Mouse (Mus musculus): ENCODE data around the gene Stat4.

The Stat4 gene

DNA sequence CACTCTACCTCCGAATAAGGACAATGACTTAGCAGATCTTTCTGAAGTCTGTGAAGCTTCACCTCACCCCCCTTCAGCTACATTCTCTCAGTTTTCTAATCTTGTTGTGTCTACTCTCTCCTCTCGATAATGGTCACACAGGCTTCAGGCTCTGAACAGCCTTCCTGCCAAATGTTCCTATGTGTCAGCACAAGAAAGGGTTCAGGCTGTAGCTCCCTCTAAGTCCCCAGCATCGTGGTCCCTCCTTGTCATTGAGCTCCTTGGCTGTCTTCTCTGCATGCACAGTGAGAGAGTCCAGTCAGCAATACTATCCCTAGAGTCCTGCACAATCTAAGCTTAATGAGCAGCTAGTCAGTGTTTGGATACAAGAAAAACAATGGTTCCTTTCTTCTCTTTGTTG is 124.3 kb downstream of the Stat4 start:
- no peak for DNase-seq (ENCODE audit: low spot score)

DNA sequence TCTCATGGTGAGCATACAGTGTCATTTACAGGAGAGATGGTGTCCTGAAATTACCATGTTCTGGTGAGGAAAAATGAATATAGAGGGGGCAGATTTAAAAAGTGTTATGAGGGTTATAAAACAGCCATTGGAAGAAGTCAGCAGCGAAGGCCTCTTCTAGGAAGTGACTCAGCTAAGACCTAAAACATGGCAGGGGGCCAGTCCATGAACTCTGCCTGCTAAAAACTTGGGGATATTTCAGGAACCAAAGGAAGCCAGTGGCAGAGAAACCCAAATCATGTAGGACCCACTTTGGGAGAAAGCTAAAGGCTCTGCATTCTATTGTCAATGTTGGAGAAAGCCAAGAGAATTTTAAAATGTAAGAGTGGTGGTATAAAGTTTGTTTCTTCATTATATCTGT is 125.4 kb downstream of the Stat4 start:
- no peak for DNase-seq (ENCODE audit: low spot score)

DNA sequence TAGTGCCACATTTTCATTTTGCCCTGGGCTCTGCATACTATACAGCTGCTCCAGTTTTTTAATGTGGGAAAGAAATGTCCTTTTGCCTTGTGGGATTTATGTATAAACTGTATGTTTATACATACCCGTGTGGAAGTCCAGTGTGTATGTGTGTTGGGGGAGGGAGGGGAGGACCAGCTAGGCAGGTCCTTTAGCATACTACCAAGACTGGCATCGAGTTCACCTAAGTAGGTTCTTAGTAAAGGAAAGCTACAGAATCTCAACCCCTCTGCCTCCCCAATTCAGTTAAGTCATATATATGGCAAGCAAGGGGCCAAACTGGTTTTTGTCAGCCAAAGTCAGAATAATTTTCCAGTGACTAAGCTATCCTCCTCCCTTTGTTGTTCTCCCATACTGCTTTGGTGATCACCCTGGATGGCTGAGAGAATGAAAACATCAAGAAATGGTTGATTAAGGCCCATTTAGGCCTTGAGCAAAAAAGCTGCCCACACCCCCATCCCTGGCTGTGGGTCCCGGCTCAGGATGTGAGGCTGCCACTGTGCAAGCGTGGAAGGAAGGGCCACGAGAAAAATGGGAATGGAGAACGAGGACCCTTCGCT is 126.2 kb downstream of the Stat4 start:
- no peak for DNase-seq (ENCODE audit: low spot score)

DNA sequence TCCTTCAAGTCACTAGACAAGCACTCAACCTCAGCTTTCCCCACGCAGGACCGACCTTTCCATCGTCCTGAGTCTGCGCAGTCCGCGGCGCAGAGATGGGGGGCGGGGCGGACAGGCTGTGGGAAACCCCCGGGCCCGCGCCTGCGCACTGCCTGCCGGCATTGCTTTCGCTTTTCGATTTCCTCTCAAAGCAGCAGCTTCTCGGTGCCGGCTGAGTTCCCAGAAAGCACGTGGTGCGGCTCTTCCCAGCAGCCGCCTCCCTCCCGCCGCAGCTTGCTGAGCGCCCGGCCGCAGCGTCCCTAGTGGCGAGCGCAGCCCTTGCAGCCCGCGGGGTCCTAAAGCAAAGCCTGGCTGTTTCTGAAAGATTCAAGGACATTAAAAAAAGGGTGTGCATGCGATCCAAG is 126.7 kb downstream of the Stat4 start:
- peak; percentile 96 for DNase-seq (ENCODE audit: low spot score)

DNA sequence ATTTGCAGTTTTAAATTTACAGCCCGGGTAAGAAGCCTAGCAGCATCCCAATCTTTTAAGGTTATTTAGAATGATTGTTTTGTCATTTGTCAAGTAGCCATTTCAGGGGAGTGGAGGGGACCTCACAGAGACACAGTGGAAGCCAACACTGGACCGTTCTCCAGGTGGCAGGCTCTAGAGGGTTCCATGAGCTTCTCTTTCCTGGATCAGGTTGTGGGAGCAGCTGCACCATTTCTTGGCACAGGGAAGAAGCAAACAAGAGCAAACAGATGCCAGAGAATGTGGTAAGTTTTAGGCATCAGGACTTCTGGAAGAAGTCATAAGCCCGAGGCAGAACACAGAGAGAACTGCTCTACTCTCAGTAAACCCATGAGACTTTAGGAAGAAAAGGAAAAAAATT is 129.5 kb downstream of the Stat4 start:
- no peak for DNase-seq (ENCODE audit: low spot score)

DNA sequence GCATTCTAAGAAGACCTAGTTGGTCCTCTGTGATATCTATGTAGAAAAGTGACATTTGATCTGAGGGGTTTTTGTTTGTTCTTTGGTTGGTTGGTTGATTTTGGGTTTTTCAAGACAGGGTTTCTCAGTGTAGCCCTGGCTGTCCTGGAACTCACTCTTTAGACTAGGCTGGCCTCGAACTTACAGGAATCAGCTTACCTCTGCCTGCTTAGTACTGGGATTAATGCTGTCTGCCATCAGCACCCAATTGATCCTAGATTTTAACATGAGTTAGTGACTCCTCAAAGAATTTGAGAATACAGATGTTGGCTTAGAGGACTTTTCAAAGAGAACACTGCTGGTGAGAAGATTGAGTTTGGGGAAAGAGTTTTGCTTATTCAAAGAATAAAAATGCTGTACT is 130.8 kb downstream of the Stat4 start:
- no peak for DNase-seq (ENCODE audit: low spot score)

DNA sequence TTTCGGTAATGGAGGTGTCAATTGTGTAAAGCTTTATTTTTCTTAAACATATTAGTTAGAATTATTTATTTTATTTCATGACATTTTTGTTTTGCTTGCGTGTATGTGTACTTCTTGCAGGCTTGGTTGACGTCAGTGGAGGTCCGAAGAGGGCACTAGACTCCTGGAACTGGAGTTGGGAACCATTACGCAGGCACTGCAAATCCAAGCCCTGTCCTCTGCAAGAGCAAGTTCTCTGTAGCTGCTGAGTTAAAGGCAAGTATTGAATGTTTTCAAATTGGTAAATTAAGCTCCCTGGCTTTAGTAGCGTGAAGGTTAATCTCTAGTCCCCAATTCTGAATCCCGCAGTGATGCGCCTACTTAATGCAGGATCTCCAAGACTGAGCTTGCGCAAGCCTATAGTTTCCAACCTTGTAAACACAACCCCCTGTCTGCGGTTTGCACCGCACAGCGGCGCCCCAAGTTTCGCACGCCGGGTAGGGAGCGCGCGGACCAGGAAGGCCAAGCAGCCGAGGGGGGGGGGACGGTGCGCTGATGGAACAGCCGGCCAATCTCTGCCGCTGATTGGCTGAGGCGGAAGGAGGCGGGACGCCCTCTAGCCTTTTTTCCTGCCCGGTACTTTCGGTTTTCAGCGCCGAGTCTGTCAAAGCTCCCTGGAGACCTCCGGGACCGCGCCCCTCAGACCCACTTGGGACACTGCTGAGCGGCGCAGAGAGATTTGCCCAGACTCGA is 132.1 kb downstream of the Stat4 start, which contains the start of gene Stat1:
TSS of gene Stat1 (plus strand) at position 581 of the 732 bp plus-strand sequence.
- DNase-seq (ENCODE audit: low spot score): peak; percentile 56

DNA sequence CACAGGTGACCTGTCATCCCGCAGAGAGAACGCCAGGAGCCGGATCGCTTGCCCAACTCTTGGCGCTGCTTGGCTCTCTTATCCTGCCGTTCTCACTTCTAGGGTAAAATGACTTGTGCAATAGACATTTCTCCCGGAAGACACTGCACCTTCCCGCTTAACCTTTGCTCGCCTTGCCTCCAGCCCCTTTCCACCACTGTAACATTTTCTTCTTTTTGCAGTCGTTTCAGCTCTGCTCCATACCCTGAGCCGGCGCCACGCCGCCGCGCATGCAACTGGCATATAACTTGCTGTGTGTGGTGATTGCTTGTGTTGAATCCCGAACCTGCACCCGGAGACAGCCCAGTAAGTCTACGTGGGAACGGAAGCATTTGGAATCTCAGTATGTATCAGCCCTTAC is 132.7 kb downstream of the Stat4 start:
- DNase-seq (ENCODE audit: low spot score): no peak

DNA sequence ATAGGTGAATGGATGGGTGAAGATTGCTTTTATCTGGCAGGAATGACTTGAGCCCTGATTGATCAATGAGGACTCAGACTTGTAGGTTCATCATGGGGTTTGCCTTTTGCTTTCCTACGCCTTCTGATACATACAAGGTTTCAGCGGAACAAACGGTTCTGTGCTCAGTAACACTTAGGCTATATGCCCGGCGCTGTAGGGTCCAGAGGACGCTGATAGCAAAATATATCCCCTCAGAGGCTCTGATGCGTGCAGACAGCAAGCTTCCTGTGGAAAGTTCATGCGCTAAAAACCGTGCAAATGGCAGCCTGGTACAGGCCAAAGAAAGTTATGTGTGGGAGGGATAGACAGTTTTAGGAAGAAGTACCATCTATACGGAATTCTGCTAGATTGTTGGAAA is 133.2 kb downstream of the Stat4 start:
- DNase-seq (ENCODE audit: low spot score): no peak

DNA sequence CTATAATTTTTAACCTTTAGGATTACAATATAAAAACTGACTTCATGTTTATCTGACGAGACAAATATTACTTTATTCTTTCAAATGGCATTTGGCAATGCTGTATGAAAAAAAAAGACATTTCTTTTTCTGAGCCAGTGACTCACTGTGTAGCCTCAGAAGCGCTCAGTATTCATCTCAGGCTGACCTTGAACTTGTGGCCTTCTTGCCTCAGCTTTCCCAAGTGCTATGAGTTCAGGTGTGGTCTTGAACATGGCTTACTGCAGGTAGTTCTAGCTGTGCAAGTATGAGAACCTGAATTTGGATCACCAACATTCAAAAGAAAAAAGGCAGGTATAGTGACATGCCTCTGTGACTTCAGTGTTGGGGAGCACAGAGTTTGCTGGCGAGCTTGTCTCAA is 134.1 kb downstream of the Stat4 start:
- no peak for DNase-seq (ENCODE audit: low spot score)

DNA sequence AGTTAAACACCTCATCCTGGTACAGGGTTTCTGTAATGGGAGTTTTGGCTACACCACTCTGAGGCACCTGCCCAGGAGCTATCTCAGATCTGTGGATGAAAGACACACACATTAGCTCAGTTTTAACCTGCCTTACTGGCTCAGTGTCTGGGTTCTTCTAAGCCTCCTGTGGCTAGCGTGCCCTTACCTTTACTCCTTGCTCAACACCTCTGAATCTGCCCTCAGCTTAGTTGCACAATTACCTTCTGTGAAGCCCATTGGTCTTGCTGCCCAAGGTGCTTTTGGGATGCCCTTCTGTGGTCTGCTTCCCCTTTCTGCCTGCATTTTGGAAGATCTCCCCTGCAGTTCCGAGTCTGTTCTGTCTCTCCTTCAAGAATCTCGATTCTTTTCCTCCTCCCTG is 137.9 kb downstream of the Stat4 start:
- no peak for DNase-seq (ENCODE audit: low spot score)

DNA sequence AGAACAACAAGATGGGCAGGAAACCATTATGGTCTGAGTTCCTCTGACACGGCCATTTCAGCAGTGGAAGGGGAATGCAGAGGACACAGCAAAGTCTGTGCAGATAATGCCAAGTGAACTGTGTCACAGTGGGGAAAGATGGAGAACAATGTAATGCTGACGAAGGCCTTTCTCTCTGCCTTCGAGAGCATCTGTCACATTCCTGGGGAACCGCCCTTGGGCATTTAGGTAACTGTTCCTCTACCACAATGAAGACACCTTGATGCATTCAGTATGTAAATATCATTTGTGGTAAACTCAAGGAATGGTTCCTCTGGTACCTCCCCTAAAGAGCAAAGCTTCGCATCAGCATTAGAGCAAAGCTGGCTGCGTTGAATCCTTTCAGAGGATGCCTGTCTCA is 140.4 kb downstream of the Stat4 start:
- no peak for DNase-seq (ENCODE audit: low spot score)

DNA sequence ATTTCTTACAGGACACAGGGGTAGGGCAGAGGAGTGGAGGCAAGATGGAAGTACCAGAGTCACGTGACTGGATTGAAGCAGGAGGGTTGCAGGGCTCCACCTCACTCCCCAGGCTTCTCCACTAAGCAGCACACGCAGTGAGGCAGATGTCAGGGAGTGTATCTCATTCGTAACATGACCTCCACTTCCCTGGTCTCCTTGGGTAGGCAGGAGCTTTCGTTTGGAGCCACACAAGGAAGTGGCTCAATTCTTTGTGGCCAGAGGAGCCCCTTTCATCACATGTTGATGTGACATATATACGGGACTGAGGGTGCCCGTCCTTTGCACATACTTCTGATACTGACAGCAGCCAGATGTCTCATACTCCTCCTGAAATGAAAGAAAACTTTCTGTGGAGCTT is 142.8 kb downstream of the Stat4 start:
- DNase-seq (ENCODE audit: low spot score): no peak

DNA sequence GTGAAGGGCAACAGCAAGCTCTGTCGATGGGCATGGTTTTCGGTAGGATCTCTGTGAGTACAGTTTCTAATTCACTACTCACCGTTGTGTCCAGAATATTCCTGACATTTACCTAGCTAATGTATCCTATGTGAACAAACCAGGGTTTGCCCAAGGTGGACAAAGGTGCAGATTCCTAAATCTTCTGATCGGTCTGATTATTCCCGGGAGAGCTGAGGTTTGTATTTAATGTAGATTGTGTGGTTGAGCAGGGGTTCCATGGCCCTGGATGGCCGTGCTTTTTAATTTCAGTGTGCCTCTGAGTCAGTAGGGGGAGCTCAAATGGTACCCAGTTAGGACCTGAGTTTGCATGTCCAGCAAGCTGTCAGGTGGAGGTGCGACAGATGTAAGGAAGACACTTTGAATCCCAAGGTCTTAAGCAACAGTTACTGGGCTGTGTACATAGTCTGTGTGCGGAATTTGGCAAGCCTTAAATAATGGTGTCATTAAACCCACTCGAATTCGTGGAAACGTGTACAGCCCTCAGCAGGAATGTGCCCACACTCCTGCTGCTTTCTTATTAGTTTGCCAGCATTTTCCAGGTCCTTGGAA is 144.9 kb downstream of the Stat4 start:
- DNase-seq (ENCODE audit: low spot score): no peak

DNA sequence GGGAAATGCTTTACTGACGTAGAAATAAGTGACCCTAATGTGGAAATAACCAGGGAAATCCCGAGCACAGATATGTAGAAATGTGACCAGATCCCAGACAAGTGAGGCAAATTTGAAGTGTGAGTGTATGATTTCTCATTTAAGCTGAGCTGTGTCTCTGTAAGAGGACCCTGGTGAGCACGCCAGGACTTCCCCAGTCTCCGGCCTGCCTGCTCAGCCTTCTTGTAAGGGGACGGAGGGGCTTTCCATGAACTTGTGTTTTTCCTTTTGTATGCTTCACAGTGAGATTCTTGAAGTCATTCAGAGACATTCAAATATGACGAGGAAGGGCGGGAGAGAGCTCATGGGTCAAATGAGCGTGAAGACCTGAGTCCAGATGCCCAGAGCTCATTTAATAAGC is 146.3 kb downstream of the Stat4 start:
- DNase-seq (ENCODE audit: low spot score): no peak

DNA sequence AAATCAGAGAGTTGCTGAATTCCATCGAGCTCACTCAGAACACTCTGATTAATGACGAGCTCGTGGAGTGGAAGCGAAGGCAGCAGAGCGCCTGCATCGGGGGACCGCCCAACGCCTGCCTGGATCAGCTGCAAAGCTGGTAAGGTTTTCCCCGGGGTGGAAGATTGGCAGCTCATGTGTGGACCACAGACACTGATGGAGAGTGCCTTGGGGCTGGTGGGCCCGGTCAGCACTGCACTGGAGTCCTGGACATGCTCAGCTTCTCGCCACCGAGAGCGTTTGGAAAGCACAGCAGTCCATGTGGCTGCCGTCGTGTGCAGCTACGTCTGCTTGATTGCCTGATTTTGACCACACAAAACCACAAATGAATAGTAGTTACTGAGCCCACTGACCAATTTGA is 150.3 kb downstream of the Stat4 start:
- DNase-seq (ENCODE audit: low spot score): no peak

DNA sequence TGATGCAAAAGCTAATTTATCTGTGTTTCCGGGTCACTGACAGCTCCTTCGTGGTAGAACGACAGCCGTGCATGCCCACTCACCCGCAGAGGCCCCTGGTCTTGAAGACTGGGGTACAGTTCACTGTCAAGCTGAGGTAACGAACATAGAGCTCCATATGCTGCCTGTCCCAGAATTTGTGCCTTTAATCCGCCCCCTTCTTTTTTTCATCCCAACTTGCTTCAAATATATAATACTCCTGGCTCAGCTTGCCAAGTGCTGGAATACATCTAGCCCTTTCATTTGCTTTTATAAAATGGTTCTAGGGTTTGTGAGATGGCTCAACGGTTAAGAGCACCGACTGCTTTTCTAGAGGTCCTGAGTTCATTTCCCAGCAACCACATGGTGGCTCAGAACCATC is 153.6 kb downstream of the Stat4 start:
- DNase-seq (ENCODE audit: low spot score): no peak

DNA sequence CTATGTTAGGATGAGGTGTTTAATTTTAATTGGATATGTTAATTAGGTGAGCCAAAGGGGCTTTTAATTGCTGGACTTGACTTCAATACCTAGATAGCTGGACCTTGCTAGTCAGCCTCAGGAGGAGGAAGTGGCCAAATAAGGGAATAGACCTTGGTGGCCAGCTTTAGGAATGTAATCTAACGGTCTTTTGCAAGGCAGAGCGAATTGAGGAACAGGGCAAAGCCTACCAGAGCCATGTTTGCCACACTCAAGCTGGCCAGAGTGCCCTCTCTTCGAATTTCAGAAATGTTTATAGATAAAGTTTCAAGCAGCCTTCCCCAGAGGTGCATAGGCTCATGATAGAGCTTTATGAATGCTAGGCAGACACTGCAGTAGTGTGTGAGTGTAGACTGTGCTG is 154.5 kb downstream of the Stat4 start:
- DNase-seq (ENCODE audit: low spot score): no peak

DNA sequence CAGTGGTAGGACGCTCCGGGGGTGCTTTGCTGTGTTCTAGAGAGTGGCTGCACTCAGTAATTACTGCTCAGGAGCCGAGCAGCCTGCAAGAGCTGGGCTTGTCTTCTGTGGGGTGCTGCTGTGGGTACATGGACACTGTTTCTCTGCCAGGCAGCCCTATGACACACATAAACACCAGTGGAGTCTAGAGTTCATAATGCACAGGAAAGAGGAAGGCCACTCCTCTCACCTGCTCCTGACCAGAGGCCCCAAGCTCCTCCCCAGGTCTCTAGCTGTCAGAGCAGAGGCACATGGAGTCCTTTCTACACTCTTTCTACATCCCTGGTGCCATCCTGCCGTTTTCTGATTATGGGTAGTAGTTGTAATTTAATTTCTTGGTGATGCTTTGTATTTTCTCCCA is 155.2 kb downstream of the Stat4 start:
- no peak for DNase-seq (ENCODE audit: low spot score)

DNA sequence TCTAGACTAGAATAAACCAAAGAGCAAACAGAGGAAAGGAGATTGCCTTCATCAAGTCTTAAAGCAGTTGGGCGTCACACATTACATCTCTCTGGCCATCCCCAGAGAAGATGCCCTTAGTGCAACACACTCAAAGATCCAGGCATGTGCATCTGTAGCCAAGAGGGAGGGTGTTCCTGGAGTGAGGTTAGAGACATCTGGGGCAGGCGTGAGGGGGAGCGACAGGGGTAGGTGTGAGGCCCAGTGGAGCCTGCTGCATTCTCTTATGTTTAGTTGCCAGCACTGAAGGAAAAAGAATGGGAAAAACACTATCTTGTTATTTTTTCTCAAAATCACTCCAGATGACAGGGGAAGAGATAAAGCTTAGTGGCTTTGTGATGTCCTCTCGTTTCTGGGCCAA is 156.2 kb downstream of the Stat4 start:
- no peak for DNase-seq (ENCODE audit: low spot score)

DNA sequence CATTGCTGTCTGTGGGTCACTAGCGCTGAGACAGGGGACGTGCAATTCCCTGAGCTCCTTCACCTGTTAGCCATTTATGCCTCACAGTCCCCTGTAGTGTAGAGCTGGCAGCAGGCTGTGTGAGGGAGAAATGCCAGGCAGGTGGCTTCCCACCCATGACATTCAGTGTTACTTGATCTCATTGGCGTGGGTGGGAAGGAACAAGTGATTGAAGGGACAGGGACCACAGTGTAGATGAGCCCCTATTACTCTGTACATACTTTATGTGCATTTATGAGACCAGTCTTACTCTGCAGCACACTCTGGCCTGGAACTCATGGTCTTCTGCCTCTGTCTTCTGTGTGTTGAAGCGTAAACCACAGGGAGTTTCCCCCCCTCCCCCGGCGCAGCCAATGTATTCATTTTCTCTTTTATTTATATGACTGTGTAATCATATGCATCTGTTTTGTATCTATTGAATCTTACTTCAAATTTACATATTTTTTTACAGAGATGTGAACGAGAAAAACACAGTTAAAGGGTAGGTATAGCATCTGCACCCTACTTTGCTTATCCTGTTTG is 156.7 kb downstream of the Stat4 start:
- DNase-seq (ENCODE audit: low spot score): no peak

DNA sequence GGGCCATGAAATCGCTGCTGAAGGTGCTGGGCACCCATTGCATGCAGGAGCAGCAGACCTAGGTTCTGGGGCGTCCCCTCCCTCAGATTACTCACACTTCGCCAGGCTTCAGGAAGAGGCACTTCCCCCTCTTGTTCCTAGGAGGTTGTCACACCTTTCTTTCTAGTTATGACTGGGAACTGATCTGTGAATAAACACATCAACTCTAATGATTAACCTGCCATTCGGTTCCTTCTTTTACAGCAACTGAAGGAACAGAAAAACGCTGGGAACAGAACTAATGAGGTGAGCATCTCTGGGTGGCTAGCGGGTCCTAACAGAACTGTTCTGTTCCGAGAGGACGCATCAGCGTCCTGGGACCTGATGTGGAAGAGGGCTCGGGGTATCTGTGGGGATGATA is 158.0 kb downstream of the Stat4 start:
- DNase-seq (ENCODE audit: low spot score): no peak

DNA sequence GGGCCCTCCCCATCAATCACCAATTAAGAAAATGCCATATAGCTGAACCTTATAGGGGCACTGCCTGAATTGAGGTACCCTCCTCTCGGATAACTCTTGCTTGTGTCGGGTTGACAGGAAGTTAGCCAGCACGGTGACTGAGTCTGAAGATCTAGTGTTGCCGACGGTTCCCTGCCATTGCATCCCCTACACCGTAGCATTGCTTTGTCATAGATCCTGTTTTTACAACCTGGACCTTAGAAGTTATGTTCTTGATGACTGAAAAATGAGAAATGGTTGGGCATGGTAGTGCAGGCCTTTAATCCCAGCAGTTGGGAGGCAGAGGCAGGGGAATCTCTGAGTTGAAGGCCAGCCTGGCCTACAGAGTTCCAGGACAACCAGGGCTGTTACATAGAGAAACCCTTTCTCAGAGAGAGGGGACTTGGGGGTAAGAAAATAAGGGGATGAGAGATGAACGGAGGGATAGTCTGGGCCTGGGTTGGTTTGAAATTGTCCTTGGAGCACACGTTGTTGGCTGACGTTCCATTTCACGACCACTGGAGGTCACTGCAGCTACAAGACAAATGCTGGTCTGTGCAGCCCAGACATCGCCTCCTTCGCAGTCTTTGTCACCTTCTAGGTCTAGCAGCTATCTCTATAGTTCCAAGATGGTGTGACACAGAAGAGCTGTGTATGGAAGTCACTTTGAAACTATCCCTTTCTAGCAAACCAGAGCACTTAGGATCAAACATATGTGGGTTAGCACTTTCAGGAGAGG is 159.4 kb downstream of the Stat4 start:
- no peak for DNase-seq (ENCODE audit: low spot score)
